Mouse (Mus musculus): ENCODE measurements at regions not wholly inside any gene's neighbourhood (a gene's known extent, or its start where the extent isn't known, plus 50 kb on each side); places are given as distances from the start of the nearest gene placed in this dataset.
A peak's percentile ranks its signal among the peaks of the same experiment; 100 is the strongest.

GRCm38 (mm10) chr4:56686141-56686540, 53.7 kb upstream of the Gm26657 start:
- no peak for DNase-seq (ENCODE audit: low spot score in 2 of 2)

GRCm38 (mm10) chr4:56685696-56686095, 54.2 kb upstream of the Gm26657 start:
- no peak for DNase-seq (ENCODE audit: low spot score in 2 of 2)

DNA sequence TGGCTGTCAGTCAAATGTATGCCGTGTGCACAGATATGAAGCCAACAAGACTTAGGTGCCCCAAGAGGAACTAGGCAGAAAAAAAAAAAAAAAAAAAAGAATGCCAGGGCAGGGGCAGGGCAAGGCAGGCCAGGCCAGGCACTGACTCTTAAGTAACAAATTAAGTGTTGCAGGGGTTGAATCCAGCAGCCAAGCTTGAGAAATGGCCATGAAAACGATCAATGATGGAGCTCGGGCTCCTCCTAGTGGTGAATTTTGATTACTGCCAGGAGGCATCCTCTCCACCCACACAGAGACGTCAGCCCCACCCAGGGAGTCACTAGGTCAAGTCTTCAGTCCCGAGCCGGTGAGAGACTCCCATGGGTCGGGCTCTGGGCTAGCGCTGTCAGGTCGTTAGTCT, 54.7 kb upstream of the Gm26657 start:
- peak; percentile 48 to 76 for DNase-seq (ENCODE audit: low spot score in 2 of 2)

- DNase-seq (ENCODE audit: low spot score in 2 of 2) = no peak
These were observed 55.8 kb upstream of the Gm26657 start for GRCm38 (mm10) chr4:56684031-56684430.

DNA sequence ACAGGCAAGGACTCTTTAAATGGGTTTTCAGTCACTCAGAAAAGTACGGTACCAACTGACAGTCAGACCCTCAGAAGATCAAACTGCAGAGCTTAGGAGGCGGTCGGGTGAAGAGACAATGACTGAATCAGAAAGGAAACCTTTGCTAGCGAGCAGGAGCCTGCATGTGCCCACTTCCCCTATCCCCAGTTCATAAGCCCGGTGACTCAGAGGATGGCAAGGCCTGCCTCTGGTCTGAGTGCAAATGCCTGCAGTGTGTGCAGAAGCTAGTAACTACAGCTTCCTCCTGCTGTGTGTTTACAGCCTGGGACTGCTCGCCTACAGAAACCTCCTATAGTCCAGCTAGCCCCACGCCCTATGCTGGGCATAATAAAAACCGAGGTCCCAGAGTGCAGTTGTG, 58.7 kb upstream of the Gm26657 start:
- DNase-seq (ENCODE audit: low spot score in 2 of 2) = no peak

DNA sequence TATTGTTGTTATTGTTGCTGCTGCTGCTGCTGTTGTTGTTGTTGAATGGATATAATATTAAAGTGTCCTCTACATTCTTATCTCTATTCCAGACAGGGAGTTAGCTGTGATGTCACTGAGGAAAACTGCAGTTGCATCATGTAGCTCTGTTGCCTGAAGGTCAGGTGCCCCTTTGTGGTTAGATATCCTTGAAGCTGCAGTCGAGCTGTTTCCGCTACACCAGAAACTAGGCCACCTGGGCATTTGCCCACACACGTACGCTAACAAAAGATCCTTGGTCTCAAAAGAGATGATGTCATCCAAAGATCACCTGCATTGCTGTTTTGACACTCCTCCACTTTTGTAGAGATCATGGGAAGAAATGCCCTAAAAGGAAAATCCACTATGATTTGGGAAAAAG, 66.0 kb upstream of the Gm26657 start:
- no peak for DNase-seq (ENCODE audit: low spot score in 2 of 2)

GRCm38 (mm10) chr4:56664921-56665320, 74.9 kb upstream of the Gm26657 start:
- no peak for DNase-seq (ENCODE audit: low spot score in 2 of 2)

GRCm38 (mm10) chr4:56661816-56662215, 78.1 kb upstream of the Gm26657 start:
- no peak for DNase-seq (ENCODE audit: low spot score in 2 of 2)

DNA sequence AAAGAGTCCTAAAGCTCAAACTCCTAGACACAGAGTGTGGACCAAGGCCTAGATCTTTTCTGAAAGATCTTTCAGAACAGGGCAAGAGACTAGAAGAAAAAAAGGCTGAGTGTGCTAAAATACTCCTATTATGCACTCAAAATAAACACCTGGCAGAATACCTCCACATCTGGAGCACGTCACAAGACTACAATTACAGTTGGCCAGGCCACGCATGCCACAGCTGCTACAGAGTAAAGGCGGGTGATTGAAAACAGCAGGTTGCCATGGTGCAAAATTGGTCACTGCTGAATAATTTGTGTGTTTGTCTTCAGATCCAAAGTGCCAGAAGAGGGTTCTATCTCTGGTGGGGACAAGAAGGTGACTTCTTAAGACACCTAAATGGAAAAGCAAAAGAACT, 82.8 kb upstream of the Gm26657 start:
- DNase-seq (ENCODE audit: low spot score in 2 of 2) = no peak

- DNase-seq (ENCODE audit: low spot score in 2 of 2) = no peak
These were observed 85.5 kb upstream of the Gm26657 start for GRCm38 (mm10) chr4:56654327-56654726.

GRCm38 (mm10) chr4:56652819-56653218, 87.1 kb upstream of the Gm26657 start:
- no peak for DNase-seq (ENCODE audit: low spot score in 2 of 2)

GRCm38 (mm10) chr4:56649731-56650130, 90.1 kb upstream of the Gm26657 start:
- DNase-seq (ENCODE audit: low spot score in 2 of 2) = no peak

- no peak for DNase-seq (ENCODE audit: low spot score in 2 of 2)
These were observed 95.6 kb upstream of the Gm26657 start for GRCm38 (mm10) chr4:56643999-56644962.

DNA sequence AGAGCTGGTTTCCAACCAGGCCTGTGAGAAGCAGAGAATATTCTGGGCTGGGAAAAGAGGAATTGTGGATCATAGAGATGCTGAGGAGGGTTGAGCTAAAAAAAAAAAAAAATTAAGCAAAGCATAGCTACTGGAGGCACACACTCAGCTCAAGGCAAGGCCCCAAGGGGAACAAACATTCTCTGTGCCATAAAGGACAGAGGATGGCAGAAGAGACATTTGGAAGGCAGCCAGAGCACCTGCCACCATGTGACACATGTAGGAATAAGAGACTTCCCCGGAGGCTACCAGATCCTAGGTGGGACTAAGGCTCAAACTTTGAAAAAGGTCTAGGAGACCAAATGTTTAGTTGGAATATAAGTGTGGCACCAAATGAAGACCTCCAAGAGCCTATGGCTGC, 96.4 kb upstream of the Gm26657 start:
- DNase-seq (ENCODE audit: low spot score in 2 of 2) = no peak

GRCm38 (mm10) chr4:56639709-56640108, 100.2 kb upstream of the Gm26657 start:
- DNase-seq (ENCODE audit: low spot score in 2 of 2) = no peak

GRCm38 (mm10) chr4:56638704-56639478, 101.0 kb upstream of the Gm26657 start:
- DNase-seq (ENCODE audit: low spot score in 2 of 2) = no peak

DNA sequence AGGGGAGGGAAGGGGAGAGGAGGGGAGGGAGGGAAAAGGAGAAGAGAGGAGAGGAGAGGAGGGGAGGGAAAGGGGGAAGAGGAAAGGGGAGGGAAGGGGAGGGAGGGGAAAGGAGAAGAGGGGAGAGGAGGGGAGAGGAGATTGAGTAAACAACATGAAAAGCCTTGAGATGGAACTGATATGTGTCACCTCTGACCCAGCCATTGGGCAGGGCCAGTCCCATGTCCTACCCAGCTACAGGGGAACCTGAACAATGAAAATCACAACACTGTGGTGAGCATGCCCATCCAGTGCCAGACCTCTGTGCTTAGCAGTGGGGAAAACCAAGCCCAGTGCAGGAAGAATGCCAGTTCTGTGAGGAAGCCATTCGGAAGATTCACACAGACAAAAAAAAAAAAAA, 103.6 kb upstream of the Gm26657 start:
- no peak for DNase-seq (ENCODE audit: low spot score in 2 of 2)

GRCm38 (mm10) chr4:56633528-56633927, 106.3 kb upstream of the Gm26657 start:
- DNase-seq (ENCODE audit: low spot score in 2 of 2) = no peak

DNA sequence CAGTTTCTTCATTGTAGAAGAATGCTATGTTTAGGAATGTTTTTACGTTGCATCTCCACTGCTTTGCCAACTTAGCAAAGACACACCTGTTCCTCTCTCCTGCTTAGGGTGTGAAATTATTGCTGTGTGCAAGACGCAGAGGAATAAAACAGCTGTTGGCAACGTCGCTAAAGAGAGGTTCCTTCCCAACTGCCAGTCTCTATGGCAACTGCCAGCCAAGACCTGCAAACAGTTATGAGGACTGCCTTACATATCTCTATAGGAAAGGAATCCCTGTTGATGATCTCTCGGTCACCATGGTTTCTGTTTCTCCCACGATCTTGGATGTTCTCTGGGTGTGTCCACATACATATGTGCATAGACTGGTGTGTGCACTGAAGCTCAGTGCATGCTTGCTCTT, 109.6 kb upstream of the Gm26657 start:
- no peak for DNase-seq (ENCODE audit: low spot score in 2 of 2)

DNA sequence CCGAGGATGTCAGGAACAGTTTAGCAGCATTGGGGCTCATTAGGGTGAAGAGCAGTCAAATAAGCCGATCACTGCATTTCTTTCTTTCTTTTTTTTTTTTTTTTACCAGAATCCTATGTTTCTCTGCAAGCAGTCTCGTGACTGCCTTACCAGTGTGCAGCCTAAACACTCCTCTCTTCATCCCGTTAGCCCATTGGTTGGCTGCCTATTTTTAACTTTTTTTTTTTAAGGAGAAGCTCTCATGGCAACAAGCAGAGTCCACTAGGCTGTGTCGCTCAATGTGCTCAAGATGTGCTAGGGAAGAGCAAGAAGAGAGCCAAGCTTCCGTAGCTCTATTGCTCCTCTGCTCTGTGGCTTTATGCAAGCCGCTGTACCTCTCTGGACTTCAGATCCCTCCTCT, 112.7 kb upstream of the Gm26657 start:
- DNase-seq (ENCODE audit: low spot score in 2 of 2) = no peak

DNA sequence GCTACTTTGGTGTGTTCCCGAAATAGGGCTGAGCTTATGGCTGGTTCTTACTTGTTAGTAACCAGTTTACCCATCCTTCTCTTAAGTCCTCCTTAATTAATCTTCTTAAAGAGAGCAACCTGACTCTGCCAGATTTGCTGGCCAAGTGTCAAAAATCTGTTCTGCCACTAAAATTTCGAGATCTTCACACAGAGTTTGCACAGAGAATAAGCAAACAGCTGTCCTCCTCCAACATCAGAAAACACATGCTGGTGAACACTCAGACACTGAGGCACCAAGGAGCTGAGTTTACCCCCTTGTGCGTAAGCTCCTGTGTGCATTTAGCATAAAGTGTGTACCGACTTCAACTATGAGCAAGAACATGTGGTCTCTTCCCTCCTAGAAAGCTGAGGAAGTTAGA, 118.1 kb upstream of the Gm26657 start:
- DNase-seq (ENCODE audit: low spot score in 2 of 2) = no peak

DNA sequence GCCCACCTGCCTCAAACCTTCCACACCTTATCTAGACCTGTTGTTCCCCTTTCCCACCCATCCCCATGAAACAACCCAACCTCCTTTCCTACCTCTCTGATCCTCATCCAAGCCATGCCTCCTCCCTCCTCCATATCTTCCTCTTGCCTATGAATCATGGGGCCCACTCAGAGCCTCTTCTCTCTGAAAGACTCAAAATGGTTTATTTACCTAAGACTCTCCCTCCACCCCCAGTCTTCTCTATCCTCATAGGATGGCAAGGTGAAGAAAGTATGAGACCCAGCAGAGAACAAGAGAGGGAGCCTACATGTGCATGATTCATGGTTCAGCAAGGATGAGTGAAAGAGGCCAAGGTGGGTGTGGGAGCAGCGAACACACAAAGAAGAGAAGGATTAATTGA, 118.5 kb upstream of the Gm26657 start:
- no peak for DNase-seq (ENCODE audit: low spot score in 2 of 2)

- no peak for DNase-seq (ENCODE audit: low spot score in 2 of 2)
These were observed 119.2 kb upstream of the Gm26657 start for GRCm38 (mm10) chr4:56620628-56621027.

Data from spleen, postnatal 10 days (tissue).